Mouse (Mus musculus) lung, postnatal 4 days (tissue): ENCODE measurements at regions not wholly inside any gene's neighbourhood (a gene's known extent, or its start where the extent isn't known, plus 50 kb on each side); places are given as distances from the start of the nearest gene placed in this dataset.
A peak's percentile ranks its signal among the peaks of the same experiment; 100 is the strongest.

Experiments
- DNase-seq, 2 experiments: peaks; one replicate each; pipeline ENCODE4 v3.0.0; 2021

GRCm38 (mm10) chr12:25172450-25172849 lies 75.5 kb upstream of the Id2 start:
- no peak for DNase-seq

- no peak for DNase-seq
These were observed 72.7 kb upstream of the Id2 start for GRCm38 (mm10) chr12:25169611-25170010.

- DNase-seq: peak in 1 of 2 experiments; percentile 45
These were observed 71.2 kb upstream of the Id2 start for GRCm38 (mm10) chr12:25168213-25168545.

- peak in 1 of 2 experiments; percentile 15 for DNase-seq
These were observed 70.7 kb upstream of the Id2 start for GRCm38 (mm10) chr12:25167504-25168212.

GRCm38 (mm10) chr12:25166525-25166924 lies 69.6 kb upstream of the Id2 start:
- no peak for DNase-seq

GRCm38 (mm10) chr12:25165650-25166049 lies 68.7 kb upstream of the Id2 start:
- peak in 1 of 2 experiments; percentile 51 for DNase-seq

- DNase-seq: peak; percentile 46 to 61
These were observed 67.8 kb upstream of the Id2 start for GRCm38 (mm10) chr12:25164724-25165123.

GRCm38 (mm10) chr12:25163541-25163940 lies 66.6 kb upstream of the Id2 start:
- peak; percentile 25 to 44 for DNase-seq

GRCm38 (mm10) chr12:25162843-25163242 lies 65.9 kb upstream of the Id2 start:
- no peak for DNase-seq

- DNase-seq: no peak
These were observed 65.0 kb upstream of the Id2 start for GRCm38 (mm10) chr12:25161939-25162338.

- no peak for DNase-seq
These were observed 64.3 kb upstream of the Id2 start for GRCm38 (mm10) chr12:25160990-25161843.

GRCm38 (mm10) chr12:25159091-25159490 lies 62.2 kb upstream of the Id2 start:
- DNase-seq: no peak

- DNase-seq: no peak
These were observed 60.3 kb upstream of the Id2 start for GRCm38 (mm10) chr12:25157238-25157637.

GRCm38 (mm10) chr12:25155396-25155795 lies 58.5 kb upstream of the Id2 start:
- DNase-seq: no peak

- no peak for DNase-seq
These were observed 51.2 kb upstream of the Id2 start for GRCm38 (mm10) chr12:25148099-25148498.
